Mouse (Mus musculus): ENCODE measurements around the gene Hnrnph2.

- TF ChIP-seq POLR2A (IDR thresholded peaks at IDR 0.05; ENCODE audit: insufficient read depth, low read depth, low read length) = no peak
- no peak for TF ChIP-seq CTCF (IDR thresholded peaks at IDR 0.05)
Observed at GRCm38 (mm10) chrX:134580528-134581305, 20.3 kb upstream of the Hnrnph2 start.

Data from heart, adult 2 months (tissue).